Mouse (Mus musculus) macrophage (primary cell): ENCODE results near the gene Faiml. TPM values are rescaled to one million over a fixed set of nuclear protein-coding genes. Genes with fewer than 3 reads are reported as not detected.
A peak's percentile ranks its signal among the peaks of the same experiment; 100 is the strongest.

Source experiments
- H3K27ac ChIP-seq: fragments of 350-480 bp; formaldehyde crosslinking; 2 replicates; pipeline ENCODE4 v1.9.0; 2021
- H3K36me3 ChIP-seq: fragments of 350-480 bp; formaldehyde crosslinking; 2 replicates; pipeline ENCODE4 v1.9.0; 2021; ENCODE audit errors: inconsistent target
- H3K4me3 ChIP-seq: fragments of 350-480 bp; formaldehyde crosslinking; 2 replicates; pipeline ENCODE4 v1.9.0; 2021; ENCODE audit errors: inconsistent target
- H3K79me2 ChIP-seq: fragments of 350-480 bp; formaldehyde crosslinking; 2 replicates; pipeline ENCODE4 v1.9.0; 2021; ENCODE audit errors: inconsistent target
- WGBS: methylation state at CpG from one replicate; pipeline ENCODE4 v1.1.7; 2026; ENCODE audit warnings: inconsistent platforms; ENCODE audit not compliant: missing documents; 5-methylcytosine and 5-hydroxymethylcytosine counted together
- polyA plus RNA-seq: library from polyadenylated mRNA; stranded (reverse); fragments of 250-400 nt; gene quantifications from 3 replicates; pipeline ENCODE4 v1.2.4, GENCODE M21; 2018; ENCODE audit warnings: inconsistent platforms
- total RNA-seq, 78 experiments: library from RNA; depleted of rRNA; stranded (reverse); fragments of 250-400 nt; gene quantifications; 1 replicate in 9 of 78; 2 replicates in 24 of 78; 3 replicates in 43 of 78; 4 replicates in 2 of 78; pipeline ENCODE4 v1.2.4; 2018; ENCODE audit warnings: inconsistent platforms in 56 of 78

The Faiml gene
- not detected for total RNA-seq (2018; cell fraction: chromatin; rRNA removed)
- not detected for total RNA-seq (2018; cell fraction: cytosol; rRNA removed)
- not detected for total RNA-seq (2018; cell fraction: nucleus; rRNA removed)
- polyA plus RNA-seq: not detected in 3 replicates

- Histone ChIP-seq H3K36me3 (no peaks in the 10 kb centered on the region), H3K79me2 (no peaks in the 10 kb centered on the region), H3K4me3 (no peak within 1 kb of the TSS), H3K27ac (no peak within 1 kb of the TSS)
- WGBS: 95% methylated on average over 14 of the region's 14 CpGs
Observed at GRCm38 (mm10) chr9:99237139-99237538, at the start of gene Faiml. TSS of gene Faiml (minus strand) at chr9:99237239.

GRCm38 (mm10) chr9:99258891-99259290 lies 21.9 kb upstream of the Faiml start:
- H3K36me3 ChIP-seq: peaks cover 41% of the 10 kb centered on the region
- H3K79me2 ChIP-seq: no peaks in the 10 kb centered on the region
- H3K27ac ChIP-seq: no peak overlapping the region
- WGBS: 95% methylated on average over 5 of the region's 5 CpGs
- no peak overlapping the region for H3K4me3 ChIP-seq

GRCm38 (mm10) chr9:99256821-99257220 lies 19.8 kb upstream of the Faiml start:
- Histone ChIP-seq H3K4me3 (no peak overlapping the region), H3K36me3 (peaks cover 33% of the 10 kb centered on the region; the same call in 1 of the 2 replicates), H3K27ac (no peak overlapping the region), H3K79me2 (no peaks in the 10 kb centered on the region)
- 100% methylated on average over 2 of the region's 3 CpGs for WGBS

GRCm38 (mm10) chr9:99256206-99256605 lies 19.2 kb upstream of the Faiml start:
- WGBS: 95% methylated on average over 1 of the region's 1 CpGs
- Histone ChIP-seq H3K36me3 (peaks cover 33% of the 10 kb centered on the region; the same call in 1 of the 2 replicates), H3K79me2 (no peaks in the 10 kb centered on the region; the same call in 1 of the 2 replicates), H3K27ac (no peak overlapping the region), H3K4me3 (no peak overlapping the region)

- Histone ChIP-seq H3K27ac (no peak overlapping the region), H3K36me3 (peaks cover 33% of the 10 kb centered on the region; the same call in 1 of the 2 replicates), H3K4me3 (no peak overlapping the region), H3K79me2 (no peaks in the 10 kb centered on the region; the same call in 1 of the 2 replicates)
- 87% methylated on average over 10 of the region's 10 CpGs for WGBS
Observed at GRCm38 (mm10) chr9:99253861-99254260, 16.8 kb upstream of the Faiml start.

GRCm38 (mm10) chr9:99248906-99249305 lies 11.9 kb upstream of the Faiml start:
- peaks cover 15% of the 10 kb centered on the region for H3K79me2 ChIP-seq
- WGBS: 74% methylated on average over 4 of the region's 4 CpGs
- H3K27ac ChIP-seq: no peak overlapping the region
- H3K4me3 ChIP-seq: no peak overlapping the region
- H3K36me3 ChIP-seq: peaks cover 8% of the 10 kb centered on the region; the same call in 1 of the 2 replicates

- H3K27ac ChIP-seq: no peak overlapping the region
- no peak overlapping the region for H3K4me3 ChIP-seq
- WGBS: 95% methylated on average over 8 of the region's 8 CpGs
- peaks cover 6% of the 10 kb centered on the region; the same call in 1 of the 2 replicates for H3K36me3 ChIP-seq
- peaks cover 20% of the 10 kb centered on the region for H3K79me2 ChIP-seq
Observed at GRCm38 (mm10) chr9:99248304-99248703, 11.3 kb upstream of the Faiml start.

GRCm38 (mm10) chr9:99243895-99244293 lies 6.9 kb upstream of the Faiml start:
- Histone ChIP-seq H3K27ac (peak overlapping the region; percentile 36), H3K36me3 (no peaks in the 10 kb centered on the region; the same call in 1 of the 2 replicates), H3K79me2 (peaks cover 20% of the 10 kb centered on the region), H3K4me3 (peak overlapping the region; percentile 90)
- 11% methylated on average over 10 of the region's 10 CpGs for WGBS

GRCm38 (mm10) chr9:99243190-99243894 lies 6.3 kb upstream of the Faiml start, which contains the start of gene Cep70:
TSS of gene Cep70 (plus strand) at chr9:99243367.
- no peaks in the 10 kb centered on the region; the same call in 1 of the 2 replicates for H3K36me3 ChIP-seq
- WGBS: under 1% methylated on average over 66 of the region's 66 CpGs
- H3K4me3 ChIP-seq: peak within 1 kb of the TSS; percentile 90

GRCm38 (mm10) chr9:99242533-99243189 lies 5.6 kb upstream of the Faiml start:
- WGBS: 4% methylated on average over 17 of the region's 17 CpGs
- H3K4me3 ChIP-seq: peak overlapping the region; percentile 49
- H3K79me2 ChIP-seq: peaks cover 20% of the 10 kb centered on the region
- no peaks in the 10 kb centered on the region; the same call in 1 of the 2 replicates for H3K36me3 ChIP-seq
- peak overlapping the region; percentile 55 for H3K27ac ChIP-seq

More at GRCm38 (mm10) chr9:99243190-99243894, 6.3 kb upstream of the Faiml start, which contains the start of gene Cep70:
- H3K79me2 ChIP-seq: peaks cover 20% of the 10 kb centered on the region
- peak within 1 kb of the TSS; percentile 55 for H3K27ac ChIP-seq

GRCm38 (mm10) chr9:99242035-99242434 lies 5.0 kb upstream of the Faiml start:
- H3K79me2 ChIP-seq: peaks cover 20% of the 10 kb centered on the region
- WGBS: 4% methylated on average over 7 of the region's 7 CpGs
- H3K4me3 ChIP-seq: no peak overlapping the region
- H3K27ac ChIP-seq: no peak overlapping the region
- no peaks in the 10 kb centered on the region; the same call in 1 of the 2 replicates for H3K36me3 ChIP-seq

GRCm38 (mm10) chr9:99240571-99240970 lies 3.5 kb upstream of the Faiml start:
- peak overlapping the region; percentile 25; the same call in 1 of the 2 replicates for H3K27ac ChIP-seq
- 9% methylated on average over 5 of the region's 5 CpGs for WGBS
- peaks cover 20% of the 10 kb centered on the region for H3K79me2 ChIP-seq
- no peak overlapping the region for H3K4me3 ChIP-seq
- H3K36me3 ChIP-seq: no peaks in the 10 kb centered on the region

GRCm38 (mm10) chr9:99239256-99239655 lies 2.2 kb upstream of the Faiml start:
- Histone ChIP-seq H3K79me2 (peaks cover 8% of the 10 kb centered on the region), H3K36me3 (no peaks in the 10 kb centered on the region), H3K27ac (no peak overlapping the region), H3K4me3 (no peak overlapping the region)
- WGBS: 80% methylated on average over 1 of the region's 1 CpGs

GRCm38 (mm10) chr9:99238276-99238675 lies 1.2 kb upstream of the Faiml start:
- no peak overlapping the region for H3K27ac ChIP-seq
- no peaks in the 10 kb centered on the region for H3K79me2 ChIP-seq
- no peaks in the 10 kb centered on the region for H3K36me3 ChIP-seq
- H3K4me3 ChIP-seq: no peak overlapping the region
- 93% methylated on average over 10 of the region's 10 CpGs for WGBS

GRCm38 (mm10) chr9:99229450-99229849 lies 7.6 kb downstream of the Faiml start:
- H3K4me3 ChIP-seq: no peak overlapping the region
- WGBS: 45% methylated on average over 14 of the region's 14 CpGs

More at GRCm38 (mm10) chr9:99229450-99229849, 7.6 kb downstream of the Faiml start:
- no peak overlapping the region for H3K27ac ChIP-seq
- no peaks in the 10 kb centered on the region for H3K79me2 ChIP-seq
- H3K36me3 ChIP-seq: no peaks in the 10 kb centered on the region
